32 mouse cellular contexts compared by ENCODE assay signal in genomic region chr9:51950225-51950624, GRCm38 (mm10). TPM values are rescaled to one million over a fixed set of nuclear protein-coding genes. Genes with fewer than 3 reads are reported as not detected.
"Had no signal": no experiment of that assay in that cellular context is flagged by ENCODE, and none has a peak within 500 bp of the region (broad histone marks: within the 10 kb centered on the region; RNA-seq: fewer than 3 reads in every experiment).

No protein-coding gene starts in this region.

- H3K4me3 ChIP-seq: limb, embryonic 10.5 days; limb, embryonic 12.5 days; limb, embryonic 13.5 days; limb, embryonic 15.5 days; liver, embryonic 12.5 days; liver, embryonic 13.5 days; liver, embryonic 15.5 days; lung, embryonic 15.5 days; megakaryocyte, embryonic 14.5 days; midbrain, embryonic 10.5 days; midbrain, embryonic 12.5 days; midbrain, embryonic 13.5 days; midbrain, embryonic 15.5 days; myocyte; neural tube, embryonic 12.5 days had no signal

- H3K36me3 ChIP-seq: midbrain, embryonic 15.5 days had no signal

- H3K27ac ChIP-seq: limb, embryonic 10.5 days; limb, embryonic 12.5 days; limb, embryonic 13.5 days; limb, embryonic 15.5 days; liver, embryonic 12.5 days; liver, embryonic 13.5 days; liver, embryonic 14.5 days; liver, embryonic 15.5 days; lung, embryonic 15.5 days; macrophage; midbrain, embryonic 10.5 days; midbrain, embryonic 12.5 days; midbrain, embryonic 13.5 days; midbrain, embryonic 15.5 days; neural tube, embryonic 12.5 days had no signal

- H3K9ac ChIP-seq: limb, embryonic 12.5 days; limb, embryonic 13.5 days; limb, embryonic 15.5 days; liver, embryonic 12.5 days; liver, embryonic 13.5 days; liver, embryonic 14.5 days; liver, embryonic 15.5 days; liver, postnatal 0 days; lung, embryonic 14.5 days; lung, embryonic 15.5 days; midbrain, embryonic 12.5 days; midbrain, embryonic 13.5 days; midbrain, embryonic 15.5 days; neural tube, embryonic 12.5 days had no signal

- ATAC-seq: liver, embryonic 12.5 days; liver, postnatal 0 days; lung, postnatal 0 days; midbrain, embryonic 13.5 days; midbrain, embryonic 15.5 days; midbrain, embryonic 16.5 days had no signal

- H3K9me3 ChIP-seq: limb, embryonic 10.5 days; limb, embryonic 12.5 days; limb, embryonic 13.5 days; limb, embryonic 15.5 days; liver, embryonic 12.5 days; liver, embryonic 13.5 days; liver, embryonic 15.5 days; lung, embryonic 15.5 days; megakaryocyte, embryonic 14.5 days; midbrain, embryonic 10.5 days; midbrain, embryonic 12.5 days; midbrain, embryonic 13.5 days; midbrain, embryonic 15.5 days; neural tube, embryonic 12.5 days had no signal

- DNase-seq: left cerebral cortex, postnatal 4 days; liver; liver, embryonic 13.5 days; liver, postnatal 0 days; lung, adult 18-20 months; lung, adult 2 months; lung, embryonic 14.5 days; lung, postnatal 10 days; lung, postnatal 14 days; lung, postnatal 36 days; lung, postnatal 4 days; midbrain, embryonic 14.5 days had no signal

- H3K4me2 ChIP-seq: limb, embryonic 12.5 days; limb, embryonic 13.5 days; limb, embryonic 15.5 days; liver, embryonic 12.5 days; liver, embryonic 13.5 days; liver, embryonic 15.5 days; lung, embryonic 14.5 days; lung, embryonic 15.5 days; midbrain, embryonic 11.5 days; midbrain, embryonic 12.5 days; midbrain, embryonic 13.5 days; midbrain, embryonic 15.5 days; neural tube, embryonic 12.5 days had no signal

- H3K27me3 ChIP-seq: limb, embryonic 12.5 days; limb, embryonic 13.5 days; limb, embryonic 15.5 days; liver, embryonic 12.5 days; liver, embryonic 13.5 days; liver, embryonic 15.5 days; lung, embryonic 15.5 days; megakaryocyte, embryonic 14.5 days; midbrain, embryonic 12.5 days; midbrain, embryonic 13.5 days; midbrain, embryonic 15.5 days; neural tube, embryonic 12.5 days had no signal

- H3K4me1 ChIP-seq: limb, embryonic 10.5 days; limb, embryonic 12.5 days; limb, embryonic 13.5 days; limb, embryonic 15.5 days; liver, embryonic 12.5 days; liver, embryonic 13.5 days; liver, embryonic 15.5 days; midbrain, embryonic 10.5 days; midbrain, embryonic 12.5 days; midbrain, embryonic 15.5 days; neural tube, embryonic 12.5 days had no signal

RNA-seq across cellular contexts. Expression of gene Fdx1, which starts 13.1 kb away (rescaled TPM):
- total RNA-seq: monocyte, adult 5-6 weeks had no signal
